Mouse (Mus musculus): Measurements from ENCODE around the gene Scamp3. TPM values are rescaled to one million over a fixed set of nuclear protein-coding genes. Genes with fewer than 3 reads are reported as not detected.

Gene Scamp3
- polyA plus RNA-seq, 1 experiment from 2014 or later, result 74.8 TPM

DNA sequence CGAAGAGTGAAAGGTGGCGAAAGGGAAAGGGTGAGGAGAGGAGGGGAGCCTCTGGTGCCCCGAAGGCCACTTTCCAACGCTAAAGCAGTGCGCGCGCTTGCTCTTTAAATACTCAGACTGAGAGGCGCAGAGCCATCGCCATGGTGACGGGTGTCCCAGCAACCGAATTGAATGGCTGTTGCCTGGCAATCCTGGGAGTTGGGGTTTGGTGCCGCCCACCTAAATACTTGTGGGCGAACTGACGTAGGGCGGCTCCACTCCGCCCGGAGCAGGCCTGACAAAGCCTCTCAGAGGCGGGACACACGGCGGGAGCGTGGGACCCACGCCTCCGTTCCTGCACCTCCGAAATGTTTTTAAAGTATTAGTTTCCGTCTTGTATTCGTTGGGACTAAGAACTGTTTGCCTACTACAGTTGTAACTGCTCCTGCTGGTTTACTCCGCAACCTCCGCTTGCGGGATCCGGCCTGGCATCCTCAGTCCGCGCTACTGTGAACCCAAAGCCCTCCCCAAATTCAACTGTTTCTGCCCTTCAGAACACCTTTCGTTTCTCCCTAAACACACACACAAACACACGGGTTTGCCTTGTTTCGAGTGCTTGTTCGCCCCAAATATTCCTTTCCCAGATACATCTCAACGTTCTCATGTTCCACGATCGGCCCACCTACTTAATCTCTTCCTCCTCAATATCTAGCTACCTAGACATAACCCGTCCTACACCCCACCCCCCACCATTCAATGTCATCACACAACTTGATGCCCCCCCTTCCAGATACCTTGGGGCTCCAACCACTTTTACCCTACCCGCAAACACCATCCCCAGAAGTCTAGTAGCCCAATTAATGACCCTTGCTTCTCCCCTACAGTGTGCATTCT is 50.3 kb downstream of the Scamp3 start:
- ATAC-seq (ENCODE audit: insufficient number of reproducible peaks, insufficient read depth, low FRiP score, low read depth), result peak; percentile 75
- Histone ChIP-seq H3K9me3 (ENCODE audit: control insufficient read depth, low read length) (no peaks in the 10 kb centered on the region), H3K27me3 (ENCODE audit: control insufficient read depth, insufficient read depth, low read length) (peaks cover 32% of the 10 kb centered on the region), H3K9ac (ENCODE audit: low read length) (peak overlapping the region; percentile 49), H3K27ac (replicated peaks in 1 of 2; ENCODE audit: control insufficient read depth in 1 of 2, insufficient read depth in 1 of 2, low read depth in 2 of 2, low read length in 2 of 2) (peak overlapping the region; percentile 26 to 50; a peak in 2 of 4 replicates), H3K36me3 (ENCODE audit: control insufficient read depth, insufficient read depth, low read length) (no peaks in the 10 kb centered on the region), H3K4me3 (ENCODE audit: control insufficient read depth in 1 of 2, insufficient read depth in 1 of 2, low read depth in 1 of 2, low read length in 2 of 2) (peak overlapping the region; percentile 50 to 60), H3K4me1 (ENCODE audit: control insufficient read depth in 2 of 2, insufficient read depth in 2 of 2, low read length in 2 of 2) (peaks cover 10 to 16% of the 10 kb centered on the region in 2 experiments), H3K4me2 (ENCODE audit: low read length) (peak overlapping the region; percentile 73)
- WGBS, result 5% methylated on average over 41 of the region's 41 CpGs

DNA sequence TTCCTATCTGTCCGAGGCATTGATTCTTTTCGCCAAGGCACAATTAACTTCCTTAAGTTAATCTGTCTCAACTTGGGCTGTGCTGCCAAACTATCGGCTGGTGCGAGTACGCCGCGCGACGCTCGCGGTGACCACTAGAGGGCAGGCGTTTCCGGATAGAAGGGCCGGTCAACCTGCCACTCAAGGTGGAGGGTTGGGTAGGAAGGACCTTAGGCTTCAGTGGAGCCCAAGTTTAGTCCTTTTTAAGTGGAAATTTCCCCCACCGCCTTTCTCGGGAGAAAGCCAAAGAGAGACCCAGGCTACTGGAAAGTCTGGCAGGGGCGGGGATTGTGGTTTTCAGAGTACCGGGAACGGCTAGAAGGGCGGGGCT is 50.9 kb downstream of the Scamp3 start:
- Histone ChIP-seq H3K4me1 (ENCODE audit: control insufficient read depth in 2 of 2, insufficient read depth in 2 of 2, low read length in 2 of 2) (peaks cover 13 to 21% of the 10 kb centered on the region in 2 experiments), H3K9me3 (ENCODE audit: control insufficient read depth, low read length) (no peaks in the 10 kb centered on the region), H3K4me2 (ENCODE audit: low read length) (peak overlapping the region; percentile 73), H3K9ac (ENCODE audit: low read length) (peak overlapping the region; percentile 67), H3K27ac (replicated peaks in 1 of 2; ENCODE audit: control insufficient read depth in 1 of 2, insufficient read depth in 1 of 2, low read depth in 2 of 2, low read length in 2 of 2) (no peak overlapping the region), H3K4me3 (ENCODE audit: control insufficient read depth in 1 of 2, insufficient read depth in 1 of 2, low read depth in 1 of 2, low read length in 2 of 2) (peak overlapping the region; percentile 50 to 60), H3K36me3 (ENCODE audit: control insufficient read depth, insufficient read depth, low read length) (no peaks in the 10 kb centered on the region), H3K27me3 (ENCODE audit: control insufficient read depth, insufficient read depth, low read length) (peaks cover 32% of the 10 kb centered on the region)
- ATAC-seq (ENCODE audit: insufficient number of reproducible peaks, insufficient read depth, low FRiP score, low read depth), result peak; percentile 55; the same call in 1 of the 2 replicates
- WGBS, result under 1% methylated on average over 20 of the region's 20 CpGs

DNA sequence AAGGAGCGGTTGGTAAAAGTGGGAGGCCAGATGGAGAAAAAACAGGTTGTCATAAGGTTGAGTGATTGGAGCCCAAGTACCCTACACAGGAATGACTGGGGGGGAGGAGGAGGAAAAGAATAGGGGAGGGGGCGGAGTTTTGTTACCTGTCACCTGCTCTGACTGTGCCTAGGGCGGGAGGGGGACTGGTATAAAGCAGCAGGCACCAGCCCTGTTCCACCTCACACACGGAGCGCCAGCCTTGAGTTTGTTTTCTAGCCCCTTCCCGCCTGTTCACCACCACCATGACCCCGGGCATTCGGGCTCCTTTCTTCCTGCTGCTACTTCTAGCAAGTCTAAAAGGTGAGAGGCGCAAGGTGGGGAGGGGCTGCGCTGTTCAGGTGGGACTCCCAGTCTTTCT is 51.6 kb downstream of the Scamp3 start, which contains the start of gene Muc1:
Gene Muc1, plus strand, starts transcription at position 222 of the 400 bp plus-strand sequence.
- Histone ChIP-seq H3K9ac (ENCODE audit: low read length) (peak within 1 kb of the TSS; percentile 67), H3K9me3 (ENCODE audit: control insufficient read depth, low read length) (no peaks in the 10 kb centered on the region), H3K27me3 (ENCODE audit: control insufficient read depth, insufficient read depth, low read length) (peaks cover 32% of the 10 kb centered on the region), H3K36me3 (ENCODE audit: control insufficient read depth, insufficient read depth, low read length) (no peaks in the 10 kb centered on the region), H3K4me2 (ENCODE audit: low read length) (peak within 1 kb of the TSS; percentile 73), H3K4me1 (ENCODE audit: control insufficient read depth in 2 of 2, insufficient read depth in 2 of 2, low read length in 2 of 2) (peaks cover 19 to 27% of the 10 kb centered on the region in 2 experiments), H3K27ac (replicated peaks in 1 of 2; ENCODE audit: control insufficient read depth in 1 of 2, insufficient read depth in 1 of 2, low read depth in 2 of 2, low read length in 2 of 2) (no peak within 1 kb of the TSS), H3K4me3 (ENCODE audit: control insufficient read depth in 1 of 2, insufficient read depth in 1 of 2, low read depth in 1 of 2, low read length in 2 of 2) (peak within 1 kb of the TSS; percentile 50 to 60)
- 22% methylated on average over 10 of the region's 10 CpGs for WGBS
- ATAC-seq (ENCODE audit: insufficient number of reproducible peaks, insufficient read depth, low FRiP score, low read depth), result no peak

DNA sequence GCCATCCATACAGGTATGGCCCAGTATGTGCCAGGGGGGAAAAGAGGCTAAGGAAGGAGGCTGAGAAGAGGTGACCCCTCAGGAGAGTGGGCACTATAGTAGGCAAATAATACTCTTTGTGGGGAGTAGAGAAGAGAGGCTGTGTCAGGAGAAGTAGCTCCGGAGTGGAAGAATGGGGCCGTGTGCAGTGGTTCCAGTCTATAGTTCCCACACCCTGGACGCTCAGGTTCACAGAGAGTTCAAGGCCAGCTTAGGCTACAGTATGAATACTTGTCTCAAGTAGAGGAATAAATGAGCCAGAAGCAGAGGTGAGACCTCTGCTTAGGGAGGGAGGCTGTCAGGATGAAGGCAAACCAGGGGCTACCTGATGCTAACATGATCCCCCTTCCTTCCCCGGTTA is 52.0 kb downstream of the Scamp3 start:
- H3K4me1 ChIP-seq (ENCODE audit: control insufficient read depth in 2 of 2, insufficient read depth in 2 of 2, low read length in 2 of 2), result peaks cover 19 to 28% of the 10 kb centered on the region in 2 experiments
- no peak overlapping the region for H3K9ac ChIP-seq (ENCODE audit: low read length)
- H3K4me2 ChIP-seq (ENCODE audit: low read length), result 0 out of 2 replicates have a peak overlapping the region, but pooled peaks have one; percentile 73
- ATAC-seq (ENCODE audit: insufficient number of reproducible peaks, insufficient read depth, low FRiP score, low read depth), result no peak
- 63% methylated on average over 4 of the region's 4 CpGs for WGBS
- no peak overlapping the region for H3K4me3 ChIP-seq (ENCODE audit: control insufficient read depth in 1 of 2, insufficient read depth in 1 of 2, low read depth in 1 of 2, low read length in 2 of 2)
- peaks cover 32% of the 10 kb centered on the region for H3K27me3 ChIP-seq (ENCODE audit: control insufficient read depth, insufficient read depth, low read length)
- no peaks in the 10 kb centered on the region for H3K9me3 ChIP-seq (ENCODE audit: control insufficient read depth, low read length)
- no peak overlapping the region for H3K27ac ChIP-seq (replicated peaks in 1 of 2; ENCODE audit: control insufficient read depth in 1 of 2, insufficient read depth in 1 of 2, low read depth in 2 of 2, low read length in 2 of 2)
- no peaks in the 10 kb centered on the region for H3K36me3 ChIP-seq (ENCODE audit: control insufficient read depth, insufficient read depth, low read length)

DNA sequence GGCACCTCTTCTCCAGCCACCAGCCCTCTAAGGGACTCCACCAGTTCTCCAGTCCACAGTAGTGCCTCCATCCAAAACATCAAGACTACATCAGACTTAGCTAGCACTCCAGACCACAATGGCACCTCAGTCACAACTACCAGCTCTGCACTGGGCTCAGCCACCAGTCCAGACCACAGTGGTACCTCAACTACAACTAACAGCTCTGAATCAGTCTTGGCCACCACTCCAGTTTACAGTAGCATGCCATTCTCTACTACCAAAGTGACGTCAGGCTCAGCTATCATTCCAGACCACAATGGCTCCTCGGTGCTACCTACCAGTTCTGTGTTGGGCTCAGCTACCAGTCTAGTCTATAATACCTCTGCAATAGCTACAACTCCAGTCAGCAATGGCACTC is 53.3 kb downstream of the Scamp3 start:
- Histone ChIP-seq H3K27me3 (ENCODE audit: control insufficient read depth, insufficient read depth, low read length) (peaks cover 24% of the 10 kb centered on the region; the same call in 1 of the 2 replicates), H3K4me2 (ENCODE audit: low read length) (no peak overlapping the region), H3K4me3 (ENCODE audit: control insufficient read depth in 1 of 2, insufficient read depth in 1 of 2, low read depth in 1 of 2, low read length in 2 of 2) (no peak overlapping the region), H3K36me3 (ENCODE audit: control insufficient read depth, insufficient read depth, low read length) (no peaks in the 10 kb centered on the region), H3K9me3 (ENCODE audit: control insufficient read depth, low read length) (no peaks in the 10 kb centered on the region), H3K27ac (replicated peaks in 1 of 2; ENCODE audit: control insufficient read depth in 1 of 2, insufficient read depth in 1 of 2, low read depth in 2 of 2, low read length in 2 of 2) (no peak overlapping the region), H3K4me1 (ENCODE audit: control insufficient read depth in 2 of 2, insufficient read depth in 2 of 2, low read length in 2 of 2) (peaks cover 19 to 28% of the 10 kb centered on the region in 2 experiments), H3K9ac (ENCODE audit: low read length) (no peak overlapping the region)
- 82% methylated on average over 2 of the region's 2 CpGs for WGBS
- no peak for ATAC-seq (ENCODE audit: insufficient number of reproducible peaks, insufficient read depth, low FRiP score, low read depth)

DNA sequence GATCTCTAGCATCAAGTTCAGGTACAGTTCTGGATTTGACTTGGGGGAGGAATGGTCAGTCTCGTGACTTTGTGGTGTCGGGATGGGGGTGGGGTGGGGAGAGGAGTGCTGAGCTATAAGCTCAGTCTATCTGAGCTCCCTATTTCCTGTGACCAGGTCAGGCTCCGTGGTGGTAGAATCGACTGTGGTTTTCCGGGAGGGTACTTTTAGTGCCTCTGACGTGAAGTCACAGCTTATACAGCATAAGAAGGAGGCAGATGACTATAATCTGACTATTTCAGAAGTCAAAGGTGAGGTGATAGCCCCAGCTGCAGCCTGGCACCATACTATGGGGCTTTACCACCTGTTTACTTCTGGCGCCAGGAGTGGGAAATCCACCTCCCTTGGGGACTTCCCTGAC is 54.1 kb downstream of the Scamp3 start:
- no peaks in the 10 kb centered on the region for H3K9me3 ChIP-seq (ENCODE audit: control insufficient read depth, low read length)
- no peaks in the 10 kb centered on the region for H3K36me3 ChIP-seq (ENCODE audit: control insufficient read depth, insufficient read depth, low read length)
- no peak overlapping the region for H3K9ac ChIP-seq (ENCODE audit: low read length)
- peaks cover 19 to 28% of the 10 kb centered on the region in 2 experiments for H3K4me1 ChIP-seq (ENCODE audit: control insufficient read depth in 2 of 2, insufficient read depth in 2 of 2, low read length in 2 of 2)
- peaks cover 17% of the 10 kb centered on the region; the same call in 1 of the 2 replicates for H3K27me3 ChIP-seq (ENCODE audit: control insufficient read depth, insufficient read depth, low read length)
- no peak overlapping the region for H3K4me2 ChIP-seq (ENCODE audit: low read length)
- no peak overlapping the region for H3K4me3 ChIP-seq (ENCODE audit: control insufficient read depth in 1 of 2, insufficient read depth in 1 of 2, low read depth in 1 of 2, low read length in 2 of 2)
- H3K27ac ChIP-seq (replicated peaks in 1 of 2; ENCODE audit: control insufficient read depth in 1 of 2, insufficient read depth in 1 of 2, low read depth in 2 of 2, low read length in 2 of 2), result no peak overlapping the region
- 49% methylated on average over 7 of the region's 7 CpGs for WGBS
- no peak for ATAC-seq (ENCODE audit: insufficient number of reproducible peaks, insufficient read depth, low FRiP score, low read depth)

DNA sequence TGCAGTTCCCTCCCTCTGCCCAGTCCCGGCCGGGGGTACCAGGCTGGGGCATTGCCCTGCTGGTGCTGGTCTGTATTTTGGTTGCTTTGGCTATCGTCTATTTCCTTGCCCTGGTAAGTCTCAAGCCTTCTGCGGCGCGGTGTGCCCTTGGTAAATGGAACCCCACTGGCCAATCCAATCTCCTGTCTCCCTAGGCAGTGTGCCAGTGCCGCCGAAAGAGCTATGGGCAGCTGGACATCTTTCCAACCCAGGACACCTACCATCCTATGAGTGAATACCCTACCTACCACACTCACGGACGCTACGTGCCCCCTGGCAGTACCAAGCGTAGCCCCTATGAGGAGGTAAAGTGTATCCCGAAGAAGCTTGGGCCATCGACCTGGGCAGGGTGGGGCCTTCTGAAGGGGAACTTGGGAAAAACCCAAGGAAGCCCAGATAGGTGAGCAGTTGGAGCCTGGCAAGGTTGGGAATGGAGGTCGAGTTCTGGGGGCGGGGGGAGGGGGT is 54.6 kb downstream of the Scamp3 start:
- Histone ChIP-seq H3K9me3 (ENCODE audit: control insufficient read depth, low read length) (no peaks in the 10 kb centered on the region), H3K4me2 (ENCODE audit: low read length) (no peak overlapping the region), H3K4me3 (ENCODE audit: control insufficient read depth in 1 of 2, insufficient read depth in 1 of 2, low read depth in 1 of 2, low read length in 2 of 2) (no peak overlapping the region), H3K27ac (replicated peaks in 1 of 2; ENCODE audit: control insufficient read depth in 1 of 2, insufficient read depth in 1 of 2, low read depth in 2 of 2, low read length in 2 of 2) (no peak overlapping the region), H3K4me1 (ENCODE audit: control insufficient read depth in 2 of 2, insufficient read depth in 2 of 2, low read length in 2 of 2) (peaks cover 19 to 26% of the 10 kb centered on the region in 2 experiments), H3K27me3 (ENCODE audit: control insufficient read depth, insufficient read depth, low read length) (peaks cover 12% of the 10 kb centered on the region; the same call in 1 of the 2 replicates), H3K36me3 (ENCODE audit: control insufficient read depth, insufficient read depth, low read length) (no peaks in the 10 kb centered on the region), H3K9ac (ENCODE audit: low read length) (no peak overlapping the region)
- WGBS, result 67% methylated on average over 16 of the region's 16 CpGs
- ATAC-seq (ENCODE audit: insufficient number of reproducible peaks, insufficient read depth, low FRiP score, low read depth), result no peak
